Mouse (Mus musculus) CD8-positive naive resting alpha-beta T cell, adult 57 days (primary cell): ENCODE measurements around the gene Vldlr. TPM values are rescaled to one million over a fixed set of nuclear protein-coding genes. Genes with fewer than 3 reads are reported as not detected.

Source experiments
- total RNA-seq: library from RNA; stranded (reverse); gene quantifications from one replicate; pipeline ENCODE4 v1.2.4, GENCODE M21; 2023

The Vldlr gene
- not detected for total RNA-seq

DNA sequence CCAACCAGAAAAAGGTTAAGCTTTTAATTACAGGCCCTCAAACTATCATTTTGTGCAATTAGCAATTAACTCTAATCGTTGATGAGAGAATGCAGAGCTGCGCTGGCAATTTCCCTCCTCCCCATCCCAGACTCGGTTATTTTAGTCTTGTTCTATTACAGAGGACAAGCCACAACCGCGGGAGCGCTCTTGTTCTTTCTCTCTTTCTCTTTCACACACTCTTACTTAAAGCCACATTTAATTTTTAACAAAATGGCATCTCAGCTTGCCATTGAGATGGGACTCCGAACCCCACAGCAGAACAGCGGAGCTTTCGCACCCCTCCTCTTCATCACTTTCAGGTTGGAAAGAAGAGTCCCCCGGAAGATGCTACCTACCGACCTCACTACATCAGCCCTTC lies at the start of gene Vldlr:
Gene Vldlr (plus strand): TSS at position 167 of the 400 bp plus-strand sequence.

Other genes starting within 250 kb of the Vldlr start
- gene Kcnv2, start 106.1 kb downstream of the Vldlr start, total RNA-seq: not detected
- 122 TPM for gene Pum3, start 213.3 kb downstream of the Vldlr start, total RNA-seq